ENCODE assay signal across 8 mouse cellular contexts in genomic region chr15:81744992-81745600, GRCm38 (mm10). TPM values are rescaled to one million over a fixed set of nuclear protein-coding genes. Genes with fewer than 3 reads are reported as not detected.
A peak's percentile ranks its signal among the peaks of the same experiment; 100 is the strongest.
DNase-seq lines count a peak whose midpoint lies in the region; ATAC-seq and TF ChIP-seq lines count a peak whose summit lies in the region.

Zc3h7b (plus strand) TSS chr15:81745057.
Rangap1 (minus strand) TSS chr15:81745530.

- no peak for TF ChIP-seq POLR2A in ES-Bruce4 (IDR thresholded peaks at IDR 0.05; ENCODE audit: insufficient read depth, low read length)
- 0 out of 2 replicates have a peak, but pooled peaks have one; percentile 38 for TF ChIP-seq POLR2A in testis, adult 2 months (IDR thresholded peaks at IDR 0.05; ENCODE audit: control insufficient read depth, low read depth, low read length)

- no peaks in the 10 kb centered on the region for H3K27me3 ChIP-seq in ES-Bruce4 (ENCODE audit: control insufficient read depth, insufficient read depth, low read length, poor library complexity, severe bottlenecking)
- H3K27me3 ChIP-seq in forebrain, embryonic 14.5 days (replicated peaks; ENCODE audit: control insufficient read depth, insufficient read depth, low read length): no peaks in the 10 kb centered on the region
- no peaks in the 10 kb centered on the region for H3K27me3 ChIP-seq in heart, postnatal 0 days (ENCODE audit: control insufficient read depth, insufficient read depth, low read length)
- H3K27me3 ChIP-seq in liver, embryonic 16.5 days (ENCODE audit: control insufficient read depth, insufficient read depth, low read depth, low read length): 0 out of 2 replicates have a peak, but pooled peaks cover 2% of the 10 kb centered on the region
- no peaks in the 10 kb centered on the region for H3K27me3 ChIP-seq in neural tube, embryonic 13.5 days
- no peaks in the 10 kb centered on the region for H3K27me3 ChIP-seq in testis, adult 2 months (ENCODE audit: control insufficient read depth, insufficient read depth, low read length)

- no peaks in the 10 kb centered on the region for H3K9me3 ChIP-seq in ES-Bruce4 (replicated peaks; ENCODE audit: control insufficient read depth, insufficient read depth, low read length, poor library complexity, severe bottlenecking)
- no peaks in the 10 kb centered on the region for H3K9me3 ChIP-seq in forebrain, embryonic 14.5 days (replicated peaks; ENCODE audit: control insufficient read depth, low read length)
- H3K9me3 ChIP-seq in heart, postnatal 0 days (replicated peaks; ENCODE audit: control insufficient read depth, low read length): no peaks in the 10 kb centered on the region
- no peaks in the 10 kb centered on the region for H3K9me3 ChIP-seq in liver, embryonic 16.5 days (replicated peaks; ENCODE audit: control insufficient read depth, low read length)
- no peaks in the 10 kb centered on the region for H3K9me3 ChIP-seq in neural tube, embryonic 13.5 days

- WGBS in forebrain, embryonic 14.5 days: under 1% methylated on average over 51 of the region's 65 CpGs
- under 1% methylated on average over 65 of the region's 65 CpGs for WGBS in heart, postnatal 0 days
- WGBS in liver, embryonic 16.5 days (ENCODE audit: insufficient replicate concordance): under 1% methylated on average over 65 of the region's 65 CpGs
- WGBS in neural tube, embryonic 13.5 days: 0% methylated on average over 64 of the region's 65 CpGs

- H3K9ac ChIP-seq in ES-Bruce4 (ENCODE audit: low read depth, poor library complexity, severe bottlenecking): peak within 1 kb of the TSS; percentile 98
- H3K9ac ChIP-seq in forebrain, embryonic 14.5 days (ENCODE audit: low read length): peak within 1 kb of the TSS; percentile 97
- peak within 1 kb of the TSS; percentile 93 for H3K9ac ChIP-seq in heart, postnatal 0 days (replicated peaks; ENCODE audit: low read depth, low read length)
- H3K9ac ChIP-seq in liver, embryonic 16.5 days (ENCODE audit: low read depth, low read length): peak within 1 kb of the TSS; percentile 74
- peak within 1 kb of the TSS; percentile 97 for H3K9ac ChIP-seq in neural tube, embryonic 13.5 days

- TF ChIP-seq EP300 in ES-Bruce4 (IDR thresholded peaks at IDR 0.05; ENCODE audit: insufficient read depth, low read depth, low read length): no peak
- TF ChIP-seq EP300 in heart, postnatal 0 days (IDR thresholded peaks at IDR 0.05; ENCODE audit: low read depth): no peak; the same call in 1 of the 2 replicates

- TF ChIP-seq CTCF in ES-Bruce4 (IDR thresholded peaks at IDR 0.05; ENCODE audit: low read depth, low read length): no peak
- no peak for TF ChIP-seq CTCF in heart, postnatal 0 days (IDR thresholded peaks at IDR 0.05; ENCODE audit: low read depth)
- no peak for TF ChIP-seq CTCF in testis, adult 2 months (IDR thresholded peaks at IDR 0.05; ENCODE audit: control insufficient read depth, insufficient read depth, insufficient replicate concordance, low read depth, low read length)

- H3K27ac ChIP-seq in ES-Bruce4 (ENCODE audit: insufficient read depth, low read length): peak within 1 kb of the TSS; percentile 55
- peak within 1 kb of the TSS; percentile 92 for H3K27ac ChIP-seq in forebrain, embryonic 14.5 days (ENCODE audit: low read depth, low read length)
- H3K27ac ChIP-seq in heart, postnatal 0 days (ENCODE audit: low read depth): peak within 1 kb of the TSS; percentile 91
- peak within 1 kb of the TSS; percentile 61 for H3K27ac ChIP-seq in liver, embryonic 16.5 days (ENCODE audit: low read length)
- H3K27ac ChIP-seq in neural tube, embryonic 13.5 days (replicated peaks): peak within 1 kb of the TSS; percentile 94
- H3K27ac ChIP-seq in testis, adult 2 months (ENCODE audit: control insufficient read depth, insufficient read depth, low read depth, low read length): peak within 1 kb of the TSS; percentile 75

- peak; percentile 84 for ATAC-seq in forebrain, embryonic 14.5 days
- ATAC-seq in heart, postnatal 0 days (ENCODE audit: insufficient read depth, low read depth): peak; percentile 88
- ATAC-seq in liver, embryonic 16.5 days (ENCODE audit: low read depth): peak; percentile 81
- peak; percentile 86 for ATAC-seq in neural tube, embryonic 13.5 days (ENCODE audit: low read depth)

- peak within 1 kb of the TSS; percentile 85 for H3K4me2 ChIP-seq in forebrain, embryonic 14.5 days (ENCODE audit: low read length)
- H3K4me2 ChIP-seq in heart, postnatal 0 days (ENCODE audit: low read depth, low read length): peak within 1 kb of the TSS; percentile 94
- peak within 1 kb of the TSS; percentile 93 for H3K4me2 ChIP-seq in liver, embryonic 16.5 days (ENCODE audit: low read depth, low read length)
- peak within 1 kb of the TSS; percentile 75 for H3K4me2 ChIP-seq in neural tube, embryonic 13.5 days

- H3K4me3 ChIP-seq in ES-Bruce4 (ENCODE audit: low read depth, low read length): peak within 1 kb of the TSS; percentile 91
- H3K4me3 ChIP-seq in forebrain, embryonic 14.5 days (ENCODE audit: low read depth, low read length): peak within 1 kb of the TSS; percentile 89
- H3K4me3 ChIP-seq in heart, postnatal 0 days (ENCODE audit: low read depth, low read length): peak within 1 kb of the TSS; percentile 84
- H3K4me3 ChIP-seq in liver, embryonic 16.5 days (ENCODE audit: low read depth, low read length): peak within 1 kb of the TSS; percentile 81
- peak within 1 kb of the TSS; percentile 94 for H3K4me3 ChIP-seq in neural tube, embryonic 13.5 days
- H3K4me3 ChIP-seq in testis, adult 2 months (ENCODE audit: control insufficient read depth, low read depth, low read length): peak within 1 kb of the TSS; percentile 75

- no peaks in the 10 kb centered on the region for H3K36me3 ChIP-seq in ES-Bruce4 (ENCODE audit: control insufficient read depth, insufficient read depth, low read length, poor library complexity, severe bottlenecking)
- H3K36me3 ChIP-seq in forebrain, embryonic 14.5 days (ENCODE audit: control insufficient read depth, insufficient read depth, low read length): no peaks in the 10 kb centered on the region
- H3K36me3 ChIP-seq in heart, postnatal 0 days (replicated peaks; ENCODE audit: control insufficient read depth, insufficient read depth, low read length): no peaks in the 10 kb centered on the region
- no peaks in the 10 kb centered on the region for H3K36me3 ChIP-seq in liver, embryonic 16.5 days (ENCODE audit: control insufficient read depth, insufficient read depth)
- H3K36me3 ChIP-seq in neural tube, embryonic 13.5 days: no peaks in the 10 kb centered on the region
- H3K36me3 ChIP-seq in testis, adult 2 months (ENCODE audit: control insufficient read depth, insufficient read depth, low read length): no peaks in the 10 kb centered on the region

- H3K4me1 ChIP-seq in ES-Bruce4 (ENCODE audit: control insufficient read depth, insufficient read depth, low read length): no peaks in the 10 kb centered on the region
- H3K4me1 ChIP-seq in forebrain, embryonic 14.5 days (ENCODE audit: control insufficient read depth, insufficient read depth, low read length): peaks cover 7% of the 10 kb centered on the region; the same call in 1 of the 2 replicates
- H3K4me1 ChIP-seq in heart, postnatal 0 days (ENCODE audit: control insufficient read depth, insufficient read depth): peaks cover 9% of the 10 kb centered on the region; the same call in 1 of the 2 replicates
- H3K4me1 ChIP-seq in liver, embryonic 16.5 days (ENCODE audit: control insufficient read depth, low read depth, low read length): peaks cover 25% of the 10 kb centered on the region
- H3K4me1 ChIP-seq in neural tube, embryonic 13.5 days (replicated peaks): peaks cover 33% of the 10 kb centered on the region
- no peaks in the 10 kb centered on the region; the same call in none of the 2 replicates for H3K4me1 ChIP-seq in testis, adult 2 months (ENCODE audit: control insufficient read depth, insufficient read depth, low read length)

- peak; percentile 61 for DNase-seq in cerebellum, adult 11 months
- DNase-seq in forebrain, embryonic 14.5 days (ENCODE audit: low spot score): peak; percentile 86
- DNase-seq in heart, postnatal 0 days (ENCODE audit: low spot score): peak; percentile 87
- peak; percentile 80 to 85 for DNase-seq in kidney, postnatal 36 days

RNA-seq across cellular contexts. Expression of gene Zc3h7b, which starts in this region (rescaled TPM):
- 40.5 and 42.1 TPM in 2 replicates for polyA plus RNA-seq in ES-Bruce4 (2011; ENCODE audit: insufficient read depth, insufficient read length, low read depth, missing spikeins)
- polyA plus RNA-seq in forebrain, embryonic 14.5 days (2014; fragmentation: Nextera tagmentation; extraction: Ambion mirVana): 49.9 and 65.9 TPM in 2 replicates
- 41.4 and 51.1 TPM in 2 replicates for total RNA-seq in heart, postnatal 0 days (2014; rRNA removed; ENCODE audit: low replicate concordance)
- 11.6 and 14.3 TPM in 2 replicates for polyA plus RNA-seq in heart, postnatal 0 days (2015; fragmentation: Nextera tagmentation; extraction: Ambion mirVana)
- polyA plus RNA-seq in liver, embryonic 16.5 days (2015; fragmentation: Nextera tagmentation; extraction: Ambion mirVana): 4.1 and 4.6 TPM in 2 replicates
- 43.9 and 47.6 TPM in 2 replicates for polyA plus RNA-seq in neural tube, embryonic 13.5 days (2015; fragmentation: Nextera tagmentation; extraction: Ambion mirVana)
- 21.6 and 26.3 TPM in 2 replicates for polyA plus RNA-seq in testis, adult 2 months (2012; rRNA removed)

RNA-seq across cellular contexts. Expression of gene Rangap1, which starts in this region (rescaled TPM):
- polyA plus RNA-seq in ES-Bruce4 (2011; ENCODE audit: insufficient read depth, insufficient read length, low read depth, missing spikeins): 158 and 160 TPM in 2 replicates
- polyA plus RNA-seq in forebrain, embryonic 14.5 days (2014; fragmentation: Nextera tagmentation; extraction: Ambion mirVana): 108 and 118 TPM in 2 replicates
- 50.6 and 87.8 TPM in 2 replicates for total RNA-seq in heart, postnatal 0 days (2014; rRNA removed; ENCODE audit: low replicate concordance)
- polyA plus RNA-seq in heart, postnatal 0 days (2015; fragmentation: Nextera tagmentation; extraction: Ambion mirVana): 28.7 and 31.3 TPM in 2 replicates
- 63.6 and 67.3 TPM in 2 replicates for polyA plus RNA-seq in liver, embryonic 16.5 days (2015; fragmentation: Nextera tagmentation; extraction: Ambion mirVana)
- 114 and 115 TPM in 2 replicates for polyA plus RNA-seq in neural tube, embryonic 13.5 days (2015; fragmentation: Nextera tagmentation; extraction: Ambion mirVana)
- polyA plus RNA-seq in testis, adult 2 months (2012; rRNA removed): 234 and 245 TPM in 2 replicates

Comparison
In these comparisons a context has a peak if more than half of its experiments do, and no peak if none do; other contexts are left out.
1. Peak in every context shown above with its lines: DNase-seq, ATAC-seq, H3K4me3 ChIP-seq and H3K27ac ChIP-seq.